Mouse (Mus musculus) small intestine, adult 2 months (tissue): ENCODE data around the gene Tmco4. TPM values are rescaled to one million over a fixed set of nuclear protein-coding genes. Genes with fewer than 3 reads are reported as not detected.

Experiments
- H3K27ac ChIP-seq: fragments of 200-500 bp; 2 replicates; pipeline ENCODE4 v1.5.1; 2012; ENCODE audit warnings: low read depth, low read length, control low read depth, inconsistent platforms; ENCODE audit not compliant: insufficient read depth
- H3K27me3 ChIP-seq: fragments of 200-500 bp; 2 replicates; pipeline ENCODE4 v1.6.1; 2012; ENCODE audit warnings: mild to moderate bottlenecking, moderate library complexity, low read length, inconsistent platforms; ENCODE audit not compliant: control insufficient read depth, insufficient read depth
- H3K36me3 ChIP-seq: fragments of 200-500 bp; 2 replicates; pipeline ENCODE4 v1.6.1; 2012; ENCODE audit warnings: mild to moderate bottlenecking, low read length, control low read depth, inconsistent platforms; ENCODE audit not compliant: control insufficient read depth, insufficient read depth
- H3K4me1 ChIP-seq: fragments of 200-500 bp; 2 replicates; pipeline ENCODE4 v1.6.1; 2012; ENCODE audit warnings: low read length, inconsistent platforms, mixed read lengths; ENCODE audit not compliant: control insufficient read depth, insufficient read depth, insufficient read length
- H3K4me3 ChIP-seq: fragments of 200-500 bp; 2 replicates; pipeline ENCODE4 v1.5.1; 2012; ENCODE audit warnings: low read depth, mild to moderate bottlenecking, control low read depth, inconsistent platforms, low read length, moderate library complexity
- CTCF ChIP-seq: fragments of 200-500 bp; IDR thresholded peaks from 2 replicates; pipeline ENCODE4 v1.5.1; 2012; ENCODE audit warnings: low read depth, mild to moderate bottlenecking, control low read depth, inconsistent platforms, low read length, moderate library complexity, mixed read lengths; ENCODE audit not compliant: insufficient replicate concordance, insufficient read length; ENCODE audit errors: extremely low read depth
- POLR2A ChIP-seq: fragments of 200-500 bp; IDR thresholded peaks from 2 replicates; pipeline ENCODE4 v1.6.1; 2012; ENCODE audit warnings: low read depth, mild to moderate bottlenecking, control low read depth, inconsistent platforms, low read length, moderate library complexity
- WGBS: fragments of 180-500 bp; shearing (Covaris S2); methylation state at CpG from one replicate; pipeline ENCODE4 v1.1.7; 2018; 5-methylcytosine and 5-hydroxymethylcytosine counted together
- polyA plus RNA-seq: library from polyadenylated mRNA; depleted of rRNA; stranded (reverse); fragments of >200 nt; gene quantifications from 2 replicates; pipeline ENCODE4 v1.2.3, GENCODE M21; 2012

The Tmco4 gene
- polyA plus RNA-seq, 1 experiment, result 34.2 TPM

DNA sequence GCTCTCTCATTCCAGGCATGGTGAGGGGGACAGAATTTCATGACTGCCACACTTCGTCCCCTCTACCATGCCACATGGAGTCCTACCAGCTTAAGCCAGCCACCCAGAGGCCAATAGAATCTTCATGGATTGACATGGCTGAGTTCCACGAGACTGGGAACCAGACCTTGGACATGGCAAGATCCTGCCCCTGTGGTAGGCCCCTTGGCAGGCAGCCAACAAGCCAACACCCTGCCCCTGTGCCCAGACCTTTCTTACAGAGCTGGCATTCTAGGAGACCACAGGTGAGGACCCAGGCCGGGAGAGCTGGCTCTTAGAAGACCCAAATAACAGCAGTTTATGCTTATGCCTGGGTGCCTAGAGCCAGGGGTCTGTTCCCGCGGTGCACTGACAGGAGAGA, 6.8 kb upstream of the Tmco4 start:
- H3K4me1 ChIP-seq, result peaks cover 9% of the 10 kb centered on the region; the same call in 1 of the 2 replicates
- H3K27ac ChIP-seq, result peak overlapping the region; percentile 93
- H3K4me3 ChIP-seq, result peak overlapping the region; percentile 38; the same call in 1 of the 2 replicates
- 21% methylated on average over 5 of the region's 5 CpGs for WGBS
- H3K36me3 ChIP-seq, result no peaks in the 10 kb centered on the region; the same call in 1 of the 2 replicates
- H3K27me3 ChIP-seq, result no peaks in the 10 kb centered on the region
- TF ChIP-seq POLR2A (no peak), CTCF (no peak)

DNA sequence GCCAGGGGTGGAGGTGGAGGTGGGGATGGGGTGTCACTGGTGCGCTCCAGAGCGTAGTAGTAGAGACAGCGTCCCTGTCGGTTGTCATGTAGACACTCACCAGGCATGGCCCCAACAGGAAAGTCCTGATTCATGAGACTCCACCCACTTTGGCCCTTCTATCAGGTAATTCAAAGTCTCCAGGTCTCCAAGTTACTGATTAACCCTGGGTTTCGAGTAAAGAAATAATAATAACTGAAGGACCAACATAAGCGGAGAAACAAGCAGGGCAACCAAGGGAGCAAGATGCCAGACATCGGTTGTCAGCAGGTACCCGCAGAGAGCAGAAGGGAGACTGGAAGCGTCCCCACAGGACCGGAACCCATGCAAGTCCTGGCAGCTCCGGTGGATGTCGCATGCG, 5.8 kb upstream of the Tmco4 start, which contains the start of gene Rnf186:
Gene Rnf186, plus strand, starts transcription at position 247 of the 400 bp plus-strand sequence.
- Histone ChIP-seq H3K36me3 (no peaks in the 10 kb centered on the region; the same call in 1 of the 2 replicates), H3K27me3 (no peaks in the 10 kb centered on the region), H3K4me1 (peaks cover 13% of the 10 kb centered on the region; the same call in 1 of the 2 replicates), H3K4me3 (peak within 1 kb of the TSS; percentile 77), H3K27ac (peak within 1 kb of the TSS; percentile 94)
- TF ChIP-seq POLR2A, result peak; percentile 92; the same call in 1 of the 2 replicates
- peak; percentile 35; the same call in 1 of the 2 replicates for TF ChIP-seq CTCF
- 37% methylated on average over 13 of the region's 13 CpGs for WGBS

DNA sequence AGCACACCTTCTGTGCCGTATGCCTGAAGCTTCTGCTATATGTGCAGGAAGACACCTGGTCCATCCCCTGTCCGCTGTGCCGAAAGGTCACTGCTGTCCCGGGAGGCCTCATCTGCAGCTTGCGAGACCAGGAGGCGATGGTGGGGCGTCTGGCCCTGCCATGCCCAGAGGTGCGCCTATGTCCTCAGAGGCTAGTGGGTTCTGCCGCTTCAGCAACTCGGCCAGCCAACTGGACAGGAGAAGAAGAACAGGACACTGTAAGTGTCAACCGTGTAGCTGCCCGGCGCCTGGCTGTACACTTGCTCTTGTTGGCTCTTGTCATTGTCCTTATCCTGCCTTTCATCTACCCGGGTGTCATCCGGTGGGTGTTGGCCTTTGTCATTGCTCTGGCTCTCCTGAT, 5.2 kb upstream of the Tmco4 start:
- no peak for TF ChIP-seq POLR2A
- TF ChIP-seq CTCF, result no peak
- Histone ChIP-seq H3K36me3 (no peaks in the 10 kb centered on the region; the same call in 1 of the 2 replicates), H3K4me3 (peak overlapping the region; percentile 77), H3K27me3 (no peaks in the 10 kb centered on the region), H3K27ac (peak overlapping the region; percentile 94), H3K4me1 (peaks cover 15% of the 10 kb centered on the region; the same call in 1 of the 2 replicates)
- 34% methylated on average over 15 of the region's 15 CpGs for WGBS

DNA sequence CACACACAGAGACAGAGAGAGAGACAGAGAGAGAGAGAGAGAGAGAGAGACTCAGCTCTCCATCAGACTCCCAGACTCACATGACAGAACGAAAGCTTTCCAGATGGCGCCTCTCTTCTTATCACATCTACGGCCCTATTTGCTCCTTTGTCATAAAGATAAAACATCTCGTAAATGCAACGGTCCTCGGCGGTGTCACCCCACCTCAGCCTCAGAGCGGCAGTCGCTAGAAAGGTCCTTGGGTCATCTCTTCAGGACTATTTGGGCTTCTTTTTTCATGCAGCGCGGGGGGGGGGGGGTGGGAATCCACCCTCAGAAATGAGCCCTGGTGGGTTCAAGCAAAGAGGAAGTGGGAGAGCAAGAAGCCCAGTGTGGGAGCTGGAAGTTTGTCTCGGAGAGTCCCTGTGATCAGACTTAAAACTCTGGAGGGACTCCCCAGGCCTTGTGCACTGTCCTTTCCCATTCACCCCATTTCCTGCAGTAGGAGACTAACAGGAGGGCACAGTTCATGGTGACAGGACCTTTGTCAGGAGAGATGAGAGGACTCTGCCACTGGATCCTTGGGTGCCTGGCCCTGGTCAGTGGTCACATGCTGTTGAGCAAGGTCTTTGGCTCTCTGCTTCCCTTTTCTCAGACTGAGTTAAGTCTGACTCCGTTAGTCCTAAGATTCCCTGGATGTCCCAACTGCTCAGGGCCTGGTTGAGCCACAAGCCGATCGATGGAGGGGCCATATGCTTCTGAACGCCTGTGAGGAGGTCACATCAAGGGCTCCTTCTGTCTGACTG, 3.7 kb upstream of the Tmco4 start:
- H3K27me3 ChIP-seq, result no peaks in the 10 kb centered on the region
- WGBS, result 19% methylated on average over 16 of the region's 16 CpGs
- H3K27ac ChIP-seq, result peak overlapping the region; percentile 94
- H3K36me3 ChIP-seq, result no peaks in the 10 kb centered on the region; the same call in 1 of the 2 replicates
- H3K4me3 ChIP-seq, result peak overlapping the region; percentile 77
- H3K4me1 ChIP-seq, result peaks cover 18% of the 10 kb centered on the region; the same call in 1 of the 2 replicates
- TF ChIP-seq POLR2A (no peak), CTCF (no peak)

DNA sequence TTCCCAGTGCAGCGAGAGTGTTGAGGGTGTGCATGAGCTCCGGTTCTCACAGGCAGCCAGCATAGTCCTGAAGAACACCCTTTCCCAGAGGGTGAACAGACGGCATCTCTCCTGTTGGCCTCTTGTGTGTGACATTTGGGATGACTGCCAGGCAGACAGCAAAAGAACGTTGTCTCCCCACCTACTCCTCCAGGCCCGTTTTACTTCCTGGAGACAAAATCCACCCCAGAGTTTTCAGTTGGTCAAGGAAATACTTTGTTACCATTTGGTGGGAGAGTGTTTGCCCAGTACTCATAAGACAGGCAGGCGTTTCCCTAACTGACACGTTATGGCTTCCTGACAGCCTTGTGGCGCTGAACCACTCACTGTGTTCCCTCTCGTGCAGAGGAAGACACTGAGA, 3.0 kb upstream of the Tmco4 start:
- H3K4me3 ChIP-seq, result peak overlapping the region; percentile 77
- H3K36me3 ChIP-seq, result no peaks in the 10 kb centered on the region; the same call in 1 of the 2 replicates
- no peaks in the 10 kb centered on the region for H3K27me3 ChIP-seq
- peak overlapping the region; percentile 94 for H3K27ac ChIP-seq
- peaks cover 20% of the 10 kb centered on the region; the same call in 1 of the 2 replicates for H3K4me1 ChIP-seq
- TF ChIP-seq POLR2A (peak; percentile 17; the same call in 1 of the 2 replicates), CTCF (no peak)
- 14% methylated on average over 9 of the region's 9 CpGs for WGBS

DNA sequence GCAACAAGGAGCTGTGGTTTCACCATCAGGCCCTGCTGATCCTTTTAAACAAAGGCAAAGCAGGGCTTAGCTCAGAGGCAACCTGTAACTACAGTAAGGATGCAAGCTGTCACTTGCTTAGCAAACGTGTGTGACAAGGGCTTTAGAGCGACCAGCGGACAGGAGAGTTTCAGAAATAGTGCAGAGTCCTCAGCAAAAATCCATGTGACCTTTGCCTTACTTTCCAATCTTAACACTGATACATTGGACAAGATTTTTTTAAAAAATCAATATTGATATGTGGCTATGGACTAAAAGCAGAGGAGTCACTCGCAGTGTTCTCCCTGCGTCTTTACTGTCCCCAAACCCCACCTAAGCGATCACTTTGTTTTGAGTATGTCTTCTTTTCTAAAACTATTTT, 1.3 kb upstream of the Tmco4 start:
- no peaks in the 10 kb centered on the region for H3K27me3 ChIP-seq
- no peak overlapping the region for H3K4me3 ChIP-seq
- H3K36me3 ChIP-seq, result no peaks in the 10 kb centered on the region; the same call in 1 of the 2 replicates
- peaks cover 16% of the 10 kb centered on the region; the same call in 1 of the 2 replicates for H3K4me1 ChIP-seq
- 52% methylated on average over 6 of the region's 6 CpGs for WGBS
- H3K27ac ChIP-seq, result peak overlapping the region; percentile 94; the same call in 1 of the 2 replicates
- TF ChIP-seq CTCF (no peak), POLR2A (no peak)

DNA sequence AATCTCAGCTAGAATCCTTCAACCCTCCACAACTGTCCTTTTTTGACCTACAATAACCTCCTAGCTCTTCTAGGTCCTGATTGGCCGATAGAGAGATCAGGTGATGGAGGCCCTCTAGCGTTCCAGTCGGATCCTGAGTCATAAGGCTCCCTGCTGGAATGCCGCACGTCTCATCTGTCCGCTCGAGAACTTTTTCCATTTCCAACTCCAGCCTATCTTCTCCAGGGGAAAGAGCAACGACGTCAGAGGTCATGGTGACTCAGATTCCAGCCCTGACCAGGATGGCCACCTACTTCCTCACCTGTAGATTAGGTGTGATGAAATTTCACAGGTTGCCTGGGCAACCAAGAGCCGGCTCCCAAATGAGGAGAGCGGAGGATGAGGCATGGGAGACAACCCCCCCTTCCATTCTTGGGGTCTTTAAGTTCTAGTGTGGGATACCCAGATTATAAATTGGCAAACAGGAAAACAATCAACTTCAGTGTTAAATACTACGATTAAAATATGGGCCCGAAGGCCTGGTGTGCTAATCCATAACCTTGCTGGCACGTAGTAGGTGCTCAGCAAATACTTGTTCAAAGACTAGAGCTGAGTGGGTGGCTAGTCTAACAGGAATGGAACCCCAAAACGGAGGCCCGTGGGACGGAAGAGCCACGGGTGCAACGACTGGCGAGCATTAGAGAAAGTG, 405 bp upstream of the Tmco4 start:
- H3K27ac ChIP-seq, result peak overlapping the region; percentile 99
- H3K36me3 ChIP-seq, result peaks cover 2% of the 10 kb centered on the region; the same call in 1 of the 2 replicates
- H3K4me1 ChIP-seq, result peaks cover 17% of the 10 kb centered on the region; the same call in 1 of the 2 replicates
- H3K27me3 ChIP-seq, result no peaks in the 10 kb centered on the region
- peak overlapping the region; percentile 82 for H3K4me3 ChIP-seq
- peak; percentile 21; the same call in 1 of the 2 replicates for TF ChIP-seq CTCF
- peak; percentile 88 for TF ChIP-seq POLR2A
- WGBS, result 3% methylated on average over 20 of the region's 20 CpGs
